Mouse (Mus musculus): ENCODE results near the gene Cutal. TPM values are rescaled to one million over a fixed set of nuclear protein-coding genes. Genes with fewer than 3 reads are reported as not detected.
"Not testable (repeated sequence)": the region's sequence is repeated elsewhere in the genome, so short reads cannot be mapped to it uniquely, and the experiment has no call there.

Gene Cutal
- 0.21 and 0.30 TPM in 2 replicates for polyA plus RNA-seq (2015; fragmentation: Nextera tagmentation; extraction: Ambion mirVana)

DNA sequence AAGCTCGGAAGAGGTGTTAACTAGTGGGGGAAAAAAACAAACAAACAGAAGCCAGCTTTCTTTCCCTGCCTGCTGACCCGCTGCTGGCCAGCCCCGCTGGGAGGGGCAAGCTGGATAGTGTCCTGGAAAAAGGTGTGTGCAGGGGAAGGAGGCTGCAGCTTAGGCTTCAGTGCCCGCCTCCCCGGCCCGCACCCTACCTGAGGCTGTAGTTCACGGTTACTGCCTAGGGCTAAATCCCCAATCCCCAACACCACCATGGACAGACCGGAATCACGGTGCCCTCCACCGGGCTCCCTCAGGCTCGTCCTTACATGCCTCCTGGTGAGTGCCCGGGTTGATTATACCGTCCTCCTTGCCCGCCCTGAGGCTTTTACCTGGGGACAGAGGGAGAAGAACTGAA is at the start of gene Cutal:
Gene Cutal, plus strand, starts transcription at position 126 of the 400 bp plus-strand sequence.
- H3K4me2 ChIP-seq: peak within 1 kb of the TSS; percentile 38
- H3K36me3 ChIP-seq: no peaks in the 10 kb centered on the region
- no peak within 1 kb of the TSS; the same call in 1 of the 2 replicates for H3K4me3 ChIP-seq
- 2% methylated on average over 14 of the region's 14 CpGs for WGBS
- no peak within 1 kb of the TSS for H3K27ac ChIP-seq (replicated peaks)
- peaks cover 22% of the 10 kb centered on the region for H3K4me1 ChIP-seq (replicated peaks)
- ATAC-seq (ENCODE audit: low read depth): no peak
- H3K27me3 ChIP-seq: peaks cover 41% of the 10 kb centered on the region
- no peaks in the 10 kb centered on the region for H3K9me3 ChIP-seq
- H3K9ac ChIP-seq: peak within 1 kb of the TSS; percentile 31

DNA sequence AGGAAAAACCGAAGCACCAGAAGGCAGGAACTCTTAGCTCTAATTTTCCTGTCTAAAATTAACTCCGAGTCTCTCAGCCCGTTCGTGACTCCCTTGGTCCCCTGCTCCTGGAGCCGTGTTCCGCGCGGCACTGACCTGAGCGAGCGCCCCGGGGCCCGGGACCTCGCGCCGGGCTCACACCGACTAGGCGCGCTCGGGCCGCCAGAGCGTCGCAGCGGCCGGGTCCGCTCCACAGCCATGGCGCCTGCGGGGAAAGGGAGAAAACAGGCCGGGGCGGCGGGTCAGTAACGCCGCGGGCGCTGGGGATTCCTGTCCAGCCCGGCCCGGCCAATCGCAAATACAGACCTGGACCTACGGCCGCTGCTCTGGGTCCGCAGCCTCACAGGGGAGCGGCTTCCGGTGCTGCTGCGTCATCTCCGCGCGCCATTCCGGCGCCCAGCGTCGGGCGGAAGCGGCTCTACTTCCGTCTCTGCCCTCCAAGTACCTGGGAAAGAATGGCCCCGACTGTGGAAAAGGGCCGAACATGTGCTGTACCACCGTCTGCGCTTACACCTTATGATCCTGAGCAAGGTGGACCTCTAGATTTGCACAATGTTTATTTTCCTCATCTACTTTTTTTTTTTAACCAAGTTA is 48.3 kb upstream of the Cutal start, which contains the start of gene Fbxw2:
Gene Fbxw2, minus strand, starts transcription at position 485 of the 633 bp plus-strand sequence.
- H3K36me3 ChIP-seq: peaks cover 14% of the 10 kb centered on the region
- H3K4me3 ChIP-seq: peak within 1 kb of the TSS; percentile 98
- peak within 1 kb of the TSS; percentile 88 for H3K4me2 ChIP-seq
- peaks cover 4% of the 10 kb centered on the region; the same call in 1 of the 2 replicates for H3K27me3 ChIP-seq
- H3K9ac ChIP-seq: peak within 1 kb of the TSS; percentile 96
- under 1% methylated on average over 55 of the region's 57 CpGs for WGBS
- peak within 1 kb of the TSS; percentile 88 for H3K27ac ChIP-seq (replicated peaks)
- peaks cover 27% of the 10 kb centered on the region for H3K4me1 ChIP-seq (replicated peaks)
- peak; percentile 97 for ATAC-seq (ENCODE audit: low read depth)
- H3K9me3 ChIP-seq: no peaks in the 10 kb centered on the region

DNA sequence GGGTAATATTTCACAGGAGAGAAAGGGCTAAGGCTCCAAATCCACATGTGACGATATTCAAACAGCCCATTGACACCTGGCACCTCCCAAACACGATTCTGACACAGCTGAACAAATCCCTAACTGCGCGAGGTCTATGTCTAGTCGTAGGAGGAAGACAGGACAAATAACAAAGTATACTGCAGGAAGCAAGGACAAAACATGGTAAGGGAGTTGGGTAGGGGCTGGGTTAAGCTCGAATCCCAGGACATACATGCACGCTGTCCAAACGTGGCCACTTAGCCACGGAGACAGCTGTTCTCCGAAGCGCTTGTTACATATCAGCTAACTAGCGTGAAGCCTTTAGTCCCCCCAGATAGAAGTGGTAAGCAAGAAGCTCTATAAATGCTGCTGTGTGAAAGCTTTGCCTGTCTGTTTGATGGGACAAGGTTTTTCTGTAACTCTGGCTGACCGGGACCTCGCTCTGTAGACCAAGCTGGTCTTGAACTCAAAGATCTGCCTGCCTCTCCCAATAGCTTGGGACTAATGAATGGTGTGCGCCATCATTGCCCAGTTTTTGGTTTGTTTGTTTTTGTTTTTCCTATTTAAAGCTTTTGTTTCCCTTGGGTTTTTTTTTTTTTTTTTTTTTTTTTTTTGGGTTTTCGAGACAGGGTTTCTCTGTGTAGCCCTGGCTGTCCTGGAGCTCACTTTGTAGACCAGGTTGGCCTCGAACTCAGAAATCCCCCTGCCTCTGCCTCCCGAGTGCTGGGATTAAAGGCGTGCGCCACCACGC is 47.5 kb upstream of the Cutal start:
- Histone ChIP-seq H3K27me3 (peaks cover 4% of the 10 kb centered on the region; the same call in 1 of the 2 replicates), H3K4me1 (replicated peaks) (peaks cover 27% of the 10 kb centered on the region), H3K36me3 (peaks cover 9% of the 10 kb centered on the region; the same call in 1 of the 2 replicates), H3K9me3 (no peaks in the 10 kb centered on the region), H3K4me3 (peak overlapping the region; percentile 98), H3K9ac (peak overlapping the region; percentile 96), H3K27ac (replicated peaks) (peak overlapping the region; percentile 71), H3K4me2 (peak overlapping the region; percentile 88)
- ATAC-seq (ENCODE audit: low read depth): peak; percentile 48; the same call in 1 of the 2 replicates
- 35% methylated on average over 20 of the region's 21 CpGs for WGBS

DNA sequence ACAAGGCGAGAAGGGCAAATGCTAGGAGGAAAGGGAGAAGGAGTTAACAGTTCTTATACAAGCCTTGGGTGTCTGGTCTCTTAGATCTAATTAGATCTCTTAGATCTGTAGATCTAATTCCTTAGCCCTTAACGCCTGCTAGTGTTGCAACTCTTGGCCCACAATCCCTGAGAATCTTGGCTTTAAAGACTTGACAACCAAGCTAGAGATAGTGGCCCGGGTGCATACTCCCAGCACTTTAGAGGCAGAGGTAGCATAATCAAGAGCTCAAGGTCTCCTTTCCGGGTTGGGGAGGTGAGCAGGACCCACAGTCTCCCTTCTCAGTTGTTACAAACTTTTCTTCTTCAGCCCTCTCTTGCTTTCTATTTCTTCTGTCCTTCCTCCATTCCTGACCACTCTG is 46.6 kb upstream of the Cutal start:
- no peak overlapping the region for H3K4me3 ChIP-seq
- H3K4me1 ChIP-seq (replicated peaks): peaks cover 27% of the 10 kb centered on the region
- H3K27me3 ChIP-seq: peaks cover 4% of the 10 kb centered on the region; the same call in 1 of the 2 replicates
- H3K9ac ChIP-seq: no peak overlapping the region
- ATAC-seq (ENCODE audit: low read depth): no peak
- H3K4me2 ChIP-seq: no peak overlapping the region
- H3K36me3 ChIP-seq: peaks cover 1% of the 10 kb centered on the region; the same call in 1 of the 2 replicates
- WGBS: 91% methylated on average over 4 of the region's 4 CpGs
- H3K9me3 ChIP-seq: no peaks in the 10 kb centered on the region
- H3K27ac ChIP-seq (replicated peaks): no peak overlapping the region

DNA sequence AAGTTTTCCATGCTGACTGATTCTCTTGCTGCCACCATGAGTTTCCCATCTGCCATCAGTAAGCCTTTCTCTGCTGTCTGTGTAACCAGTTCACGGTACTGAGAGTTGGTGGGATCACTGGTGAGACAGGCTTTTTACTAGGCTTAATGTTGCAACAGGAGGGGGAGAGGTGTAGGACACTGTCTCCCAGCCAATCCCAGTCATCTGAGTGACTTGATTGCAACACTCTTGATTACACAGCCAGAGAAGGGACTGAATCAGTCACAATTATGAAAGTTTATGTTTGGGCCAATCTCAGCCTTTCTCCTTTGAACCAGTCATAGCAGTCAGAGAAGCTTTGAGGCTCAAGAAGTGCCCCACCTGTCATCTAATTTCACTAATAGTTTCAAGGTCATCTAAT is 46.2 kb upstream of the Cutal start:
- Histone ChIP-seq H3K27me3 (peaks cover 4% of the 10 kb centered on the region; the same call in 1 of the 2 replicates), H3K27ac (replicated peaks) (no peak overlapping the region), H3K9me3 (no peaks in the 10 kb centered on the region), H3K4me1 (replicated peaks) (peaks cover 27% of the 10 kb centered on the region), H3K36me3 (no peaks in the 10 kb centered on the region), H3K9ac (no peak overlapping the region), H3K4me3 (no peak overlapping the region), H3K4me2 (no peak overlapping the region)
- WGBS: 91% methylated on average over 1 of the region's 1 CpGs
- no peak for ATAC-seq (ENCODE audit: low read depth)

DNA sequence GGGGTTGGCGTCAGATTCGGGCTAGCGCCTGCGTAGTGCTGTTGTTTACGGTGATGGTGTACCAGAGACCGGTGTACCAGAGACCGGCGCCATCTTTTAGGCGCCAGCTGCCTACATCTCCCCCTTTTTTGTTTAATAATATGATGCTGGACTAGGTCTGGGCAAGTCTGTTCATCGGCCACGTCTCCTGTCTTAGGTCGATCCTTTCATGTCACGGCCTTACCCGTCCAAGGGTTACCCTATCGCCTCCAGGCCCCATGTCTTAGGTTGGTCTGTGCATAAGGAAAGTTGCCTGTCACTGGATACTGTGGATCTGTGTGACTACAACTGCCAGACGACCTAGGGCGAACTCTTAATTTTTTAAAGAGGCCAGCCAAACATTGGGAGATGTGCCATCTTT is 44.1 kb upstream of the Cutal start:
- H3K36me3 ChIP-seq; H3K27me3 ChIP-seq; H3K27ac ChIP-seq (replicated peaks); H3K4me2 ChIP-seq; H3K9me3 ChIP-seq; ATAC-seq (ENCODE audit: low read depth); H3K9ac ChIP-seq; H3K4me3 ChIP-seq: not testable (repeated sequence)
- whole genome bisulfite sequencing: 93% methylated on average over 17 of the region's 17 CpGs
- H3K4me1 ChIP-seq (replicated peaks): peaks cover 11% of the 10 kb centered on the region

DNA sequence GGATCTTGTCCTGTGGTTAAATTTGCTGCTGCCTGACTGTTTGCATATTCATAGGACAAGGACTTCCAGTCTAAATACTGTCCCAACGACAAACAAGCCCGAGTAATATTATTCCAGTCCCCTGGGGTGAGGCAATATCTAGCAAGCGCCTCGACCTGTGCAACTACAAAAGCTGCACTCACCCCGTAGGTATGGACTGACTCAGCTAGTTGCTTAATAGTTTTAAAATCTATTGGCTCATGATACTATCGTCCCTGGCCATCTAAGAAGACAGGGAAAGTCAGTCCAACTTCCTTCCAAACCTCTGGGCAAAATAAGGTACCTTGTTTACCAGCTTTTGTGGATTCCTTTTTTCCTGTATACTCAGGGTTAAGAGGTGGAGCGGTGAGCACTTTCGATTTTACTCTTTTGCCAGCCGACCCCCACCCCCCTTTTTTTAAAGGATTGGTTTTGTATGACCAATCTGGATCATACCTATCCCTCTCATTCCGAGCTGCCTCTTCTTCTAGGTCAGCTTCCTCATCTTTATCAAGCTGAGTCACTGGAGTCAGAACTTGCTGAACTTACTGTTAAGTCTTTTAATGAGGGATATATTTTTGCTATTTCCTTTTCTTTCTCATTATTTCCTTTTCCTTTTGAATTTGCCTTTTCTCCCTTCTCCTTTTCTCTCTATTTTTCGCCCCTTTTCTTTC is 41.3 kb upstream of the Cutal start, which contains the start of gene Gm34653:
Gene Gm34653, plus strand, starts transcription at position 242 of the 692 bp plus-strand sequence.
- not testable (repeated sequence) for H3K4me1 ChIP-seq (replicated peaks); H3K4me3 ChIP-seq; ATAC-seq (ENCODE audit: low read depth); H3K36me3 ChIP-seq; H3K9me3 ChIP-seq; H3K9ac ChIP-seq; H3K27ac ChIP-seq (replicated peaks); H3K4me2 ChIP-seq
- WGBS: 69% methylated on average over 11 of the region's 11 CpGs
- H3K27me3 ChIP-seq: peaks cover 18% of the 10 kb centered on the region

DNA sequence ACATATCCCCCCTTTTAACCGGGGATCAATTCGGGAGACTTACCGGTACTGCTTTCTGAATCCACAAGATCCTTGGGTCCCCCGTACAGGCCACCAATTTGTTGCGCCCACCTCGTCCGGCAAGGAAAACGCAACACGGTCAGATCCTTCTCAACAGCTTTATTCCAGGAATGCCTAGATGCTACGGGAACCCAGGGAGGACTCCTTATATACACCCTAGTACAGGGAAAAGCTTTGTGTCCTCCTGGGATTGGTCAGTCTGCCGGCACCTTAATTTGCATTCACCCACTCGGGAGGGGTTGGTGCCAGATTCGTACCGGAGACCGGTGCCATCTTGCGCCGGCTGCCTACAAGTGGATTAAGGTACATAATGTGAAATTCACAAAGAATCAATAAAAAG is 40.6 kb upstream of the Cutal start:
- Histone ChIP-seq H3K27ac (replicated peaks) (no peak overlapping the region), H3K4me1 (replicated peaks) (no peaks in the 10 kb centered on the region), H3K4me2 (no peak overlapping the region), H3K27me3 (peaks cover 18% of the 10 kb centered on the region), H3K36me3 (no peaks in the 10 kb centered on the region), H3K9ac (no peak overlapping the region), H3K9me3 (no peaks in the 10 kb centered on the region), H3K4me3 (no peak overlapping the region)
- ATAC-seq (ENCODE audit: low read depth): no peak
- 87% methylated on average over 17 of the region's 17 CpGs for WGBS

DNA sequence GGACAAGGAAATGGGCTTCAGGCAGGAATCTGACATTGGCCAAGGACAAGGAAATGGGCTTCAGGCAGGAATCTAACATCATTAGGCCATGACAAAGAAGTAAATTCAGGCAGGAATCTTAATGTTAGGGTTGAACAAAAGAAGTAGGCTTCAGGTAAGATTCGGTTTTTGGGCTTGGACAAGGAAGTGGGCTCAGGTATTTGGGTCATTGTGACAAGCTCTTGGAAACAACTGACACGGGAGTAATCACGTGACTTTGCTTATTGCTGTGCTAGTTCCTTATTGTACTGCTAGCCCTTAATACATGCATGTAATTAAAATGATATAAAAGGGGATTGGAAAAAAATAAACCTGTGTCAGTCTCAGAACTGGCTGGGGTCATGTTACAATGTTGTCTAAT is 38.5 kb upstream of the Cutal start:
- Histone ChIP-seq H3K4me2 (no peak overlapping the region), H3K27me3 (peaks cover 14% of the 10 kb centered on the region), H3K9me3 (no peaks in the 10 kb centered on the region), H3K27ac (replicated peaks) (no peak overlapping the region), H3K36me3 (no peaks in the 10 kb centered on the region), H3K9ac (no peak overlapping the region), H3K4me3 (no peak overlapping the region), H3K4me1 (replicated peaks) (no peaks in the 10 kb centered on the region)
- ATAC-seq (ENCODE audit: low read depth): no peak
- WGBS: 75% methylated on average over 3 of the region's 3 CpGs

DNA sequence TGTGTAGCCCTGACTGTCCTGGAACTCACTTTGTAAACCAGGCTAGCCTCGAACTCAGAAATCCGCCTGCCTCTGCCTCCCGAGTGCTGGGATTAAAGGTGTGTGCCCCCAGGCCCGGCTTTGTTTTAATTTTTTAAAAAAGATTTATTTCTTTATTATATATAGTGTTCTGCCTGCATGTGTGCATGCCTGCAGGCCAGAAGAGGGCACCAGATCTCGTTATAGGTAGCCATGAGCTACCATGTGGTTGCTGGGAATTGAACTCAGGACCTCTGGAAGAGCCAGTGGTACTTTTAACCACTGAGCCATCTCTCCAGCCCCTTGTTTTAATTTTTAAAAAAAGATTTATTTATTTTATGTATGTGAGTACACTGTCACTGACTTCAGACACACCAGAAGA is 34.1 kb upstream of the Cutal start:
- not testable (repeated sequence) for H3K9ac ChIP-seq; ATAC-seq (ENCODE audit: low read depth); H3K9me3 ChIP-seq; H3K4me1 ChIP-seq (replicated peaks); H3K27ac ChIP-seq (replicated peaks); H3K36me3 ChIP-seq; H3K4me2 ChIP-seq; H3K4me3 ChIP-seq; H3K27me3 ChIP-seq
- WGBS: 82% methylated on average over 5 of the region's 5 CpGs

DNA sequence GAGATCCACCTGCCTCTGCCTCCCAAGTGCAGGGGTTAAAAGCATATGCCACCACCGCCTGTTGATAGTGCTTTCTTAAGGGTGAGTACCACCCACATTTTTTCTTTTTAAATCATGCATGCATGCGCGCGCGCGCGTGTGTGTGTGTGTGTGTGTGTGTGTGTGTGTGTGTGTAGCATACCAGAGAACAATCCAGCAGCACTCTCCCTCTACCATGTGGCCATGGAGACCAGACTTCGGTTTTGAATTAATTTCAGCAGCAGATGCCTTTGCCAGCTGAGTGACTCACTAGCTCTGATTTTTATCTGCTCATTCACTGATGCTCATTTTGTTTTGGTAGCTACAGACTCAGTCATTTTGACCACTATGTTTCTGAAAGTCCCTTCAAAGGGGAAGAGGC is 32.5 kb upstream of the Cutal start:
- Histone ChIP-seq H3K27ac (replicated peaks) (no peak overlapping the region), H3K4me1 (replicated peaks) (no peaks in the 10 kb centered on the region), H3K4me3 (no peak overlapping the region), H3K4me2 (no peak overlapping the region), H3K9me3 (no peaks in the 10 kb centered on the region), H3K9ac (no peak overlapping the region), H3K27me3 (peaks cover 8% of the 10 kb centered on the region), H3K36me3 (no peaks in the 10 kb centered on the region)
- ATAC-seq (ENCODE audit: low read depth): no peak
- 88% methylated on average over 8 of the region's 8 CpGs for WGBS
